Mouse (Mus musculus) brain, adult 2 months (tissue): ENCODE results near the gene Ubxn6.
"Not testable (repeated sequence)": the region's sequence is repeated elsewhere in the genome, so short reads cannot be mapped to it uniquely, and the experiment has no call there.

ENCODE experiments used
- DNase-seq: peaks from one replicate; pipeline ENCODE4 v3.0.0; 2011; ENCODE audit warnings: low read depth, low spot score

The Ubxn6 gene

GRCm38 (mm10) chr17:56074827-56075208, at the start of gene Ubxn6:
TSS of gene Ubxn6 (minus strand) at chr17:56075028.
- DNase-seq: peak; percentile 99

- no peak for DNase-seq
Observed at GRCm38 (mm10) chr17:56123681-56124340, 49.0 kb upstream of the Ubxn6 start.

- DNase-seq: no peak
Observed at GRCm38 (mm10) chr17:56123161-56123560, 48.3 kb upstream of the Ubxn6 start.

- DNase-seq: no peak
Observed at GRCm38 (mm10) chr17:56121826-56122225, 47.0 kb upstream of the Ubxn6 start, which contains the start of gene Lrg1. TSS of gene Lrg1 (minus strand) at chr17:56122001.

- DNase-seq: peak; percentile 34
Observed at GRCm38 (mm10) chr17:56119981-56120880, 45.4 kb upstream of the Ubxn6 start.

GRCm38 (mm10) chr17:56119431-56119830, 44.6 kb upstream of the Ubxn6 start:
- no peak for DNase-seq

GRCm38 (mm10) chr17:56117251-56117710, 42.5 kb upstream of the Ubxn6 start, which contains the start of gene Plin5:
TSS of gene Plin5 (minus strand) at chr17:56117596.
- peak; percentile 52 for DNase-seq

- no peak for DNase-seq
Observed at GRCm38 (mm10) chr17:56116193-56116592, 41.4 kb upstream of the Ubxn6 start.

GRCm38 (mm10) chr17:56112743-56113142, 37.9 kb upstream of the Ubxn6 start:
- no peak for DNase-seq

- DNase-seq: peak; percentile 87
Observed at GRCm38 (mm10) chr17:56111864-56112263, 37.0 kb upstream of the Ubxn6 start.

- no peak for DNase-seq
Observed at GRCm38 (mm10) chr17:56111021-56111420, 36.2 kb upstream of the Ubxn6 start.

GRCm38 (mm10) chr17:56110571-56110970, 35.7 kb upstream of the Ubxn6 start:
- no peak for DNase-seq

GRCm38 (mm10) chr17:56109219-56110051, 34.6 kb upstream of the Ubxn6 start, which contains the start of gene Plin4:
TSS of gene Plin4 (minus strand) at chr17:56109803.
- DNase-seq: peak; percentile 45

- DNase-seq: peak; percentile 84
Observed at GRCm38 (mm10) chr17:56108334-56109044, 33.7 kb upstream of the Ubxn6 start.

- DNase-seq: peak; percentile 24
Observed at GRCm38 (mm10) chr17:56107736-56108135, 32.9 kb upstream of the Ubxn6 start.

GRCm38 (mm10) chr17:56106981-56107380, 32.2 kb upstream of the Ubxn6 start:
- no peak for DNase-seq

GRCm38 (mm10) chr17:56106436-56106835, 31.6 kb upstream of the Ubxn6 start:
- not testable (repeated sequence) for DNase-seq

- not testable (repeated sequence) for DNase-seq
Observed at GRCm38 (mm10) chr17:56104821-56105220, 30.0 kb upstream of the Ubxn6 start.

GRCm38 (mm10) chr17:56103465-56104285, 28.8 kb upstream of the Ubxn6 start:
- DNase-seq: no peak

GRCm38 (mm10) chr17:56102927-56103326, 28.1 kb upstream of the Ubxn6 start:
- no peak for DNase-seq
